Mouse (Mus musculus) layer of hippocampus, adult 9-10 months (tissue): Measurements from ENCODE around the gene Dmbx1.
A peak's percentile ranks its signal among the peaks of the same experiment; 100 is the strongest.

ENCODE experiments used
- DNase-seq: peaks from one replicate; pipeline ENCODE4 v3.0.0; 2022; ENCODE audit warnings: low spot score

The Dmbx1 gene

DNA sequence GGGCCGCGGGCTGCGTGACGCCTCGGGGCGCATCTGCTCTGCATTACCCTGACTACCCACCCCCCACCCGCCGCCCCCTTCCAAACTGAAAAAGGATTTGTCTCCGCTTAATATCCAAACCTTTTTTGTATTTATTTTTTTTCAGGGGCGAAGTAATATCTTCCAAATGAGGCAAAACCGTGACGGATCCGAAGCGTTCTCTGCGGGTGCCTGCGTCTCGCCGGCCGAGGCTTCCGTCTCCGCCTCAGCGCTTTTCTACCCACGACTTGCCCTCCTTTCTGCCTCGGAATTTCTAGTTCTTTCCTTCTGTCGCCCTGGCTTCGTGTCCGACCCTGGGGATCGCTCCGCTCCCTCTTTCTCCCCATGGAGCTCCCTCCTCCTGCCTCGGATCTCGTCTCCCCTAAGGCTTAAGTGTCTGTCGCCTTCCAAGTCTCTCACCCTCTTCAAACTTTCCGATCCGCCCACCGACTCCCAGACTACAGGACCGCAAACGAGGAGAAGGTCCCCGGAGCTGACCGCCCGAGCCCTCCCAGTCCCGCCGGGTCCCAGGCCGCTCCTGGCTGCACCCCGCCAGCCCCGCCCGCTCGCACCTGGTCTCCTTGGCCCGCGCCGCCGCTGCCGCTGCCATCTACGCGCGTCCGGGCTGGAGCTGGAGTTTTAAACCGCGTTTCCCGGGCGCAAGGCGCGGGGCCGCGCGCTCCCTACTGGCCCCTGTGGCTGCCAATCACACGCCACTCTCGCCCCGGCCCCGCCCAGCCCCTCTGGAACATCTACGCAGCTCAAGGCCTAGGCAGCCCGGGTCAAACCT lies at the start of gene Dmbx1:
Dmbx1 (minus strand) TSS at position 632 of the 808 bp plus-strand sequence.
- DNase-seq = no peak

DNA sequence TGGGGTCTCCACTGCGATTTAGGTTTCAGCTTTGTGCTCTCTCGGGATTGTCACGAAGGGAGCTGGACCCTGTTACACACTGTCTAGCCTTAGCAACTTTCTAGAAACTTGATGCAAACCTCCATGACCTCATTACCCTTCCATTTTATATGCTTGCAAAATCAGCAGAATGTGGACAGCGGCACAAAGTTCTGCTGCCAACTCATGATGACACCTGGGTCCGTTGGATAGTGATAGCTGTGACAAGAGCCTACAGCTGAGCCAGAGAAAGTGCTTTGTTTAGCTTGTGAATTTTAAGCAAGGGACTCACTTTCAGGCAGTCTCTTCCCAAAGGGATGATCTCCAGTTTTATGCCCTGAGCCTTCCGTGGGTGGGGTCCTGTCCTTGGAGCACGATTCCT lies 49.7 kb upstream of the Dmbx1 start:
- DNase-seq = no peak

DNA sequence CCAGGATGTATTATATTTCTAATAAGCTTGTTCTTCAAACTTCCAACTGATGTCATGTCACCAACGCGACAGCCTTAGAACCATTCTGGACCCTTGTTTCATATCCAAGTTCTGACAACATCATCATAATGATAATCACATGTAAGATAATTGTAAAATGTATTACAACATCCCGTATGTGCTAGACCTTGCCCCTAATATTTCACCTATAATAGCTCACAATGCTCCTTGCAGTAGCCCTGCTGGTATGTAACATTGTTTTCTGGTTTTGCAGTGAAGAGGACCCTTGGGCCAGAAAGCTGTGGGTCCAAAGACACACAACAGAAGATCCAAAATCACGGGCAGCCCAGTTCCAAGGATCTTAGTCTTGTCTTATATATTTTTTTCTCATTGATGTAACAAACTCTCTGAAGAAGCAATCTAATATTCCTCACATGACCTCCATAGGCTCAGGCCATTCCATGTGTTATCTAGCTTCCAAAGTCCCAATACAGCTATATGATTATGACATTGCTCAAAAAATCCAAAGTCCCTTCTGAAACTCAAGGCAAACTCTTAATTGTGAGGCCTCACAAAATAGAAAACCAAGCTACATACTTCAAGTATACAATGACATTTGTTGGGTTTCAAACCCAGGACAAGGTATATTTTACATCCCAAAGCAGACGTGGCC lies 48.3 kb upstream of the Dmbx1 start:
- DNase-seq = no peak

DNA sequence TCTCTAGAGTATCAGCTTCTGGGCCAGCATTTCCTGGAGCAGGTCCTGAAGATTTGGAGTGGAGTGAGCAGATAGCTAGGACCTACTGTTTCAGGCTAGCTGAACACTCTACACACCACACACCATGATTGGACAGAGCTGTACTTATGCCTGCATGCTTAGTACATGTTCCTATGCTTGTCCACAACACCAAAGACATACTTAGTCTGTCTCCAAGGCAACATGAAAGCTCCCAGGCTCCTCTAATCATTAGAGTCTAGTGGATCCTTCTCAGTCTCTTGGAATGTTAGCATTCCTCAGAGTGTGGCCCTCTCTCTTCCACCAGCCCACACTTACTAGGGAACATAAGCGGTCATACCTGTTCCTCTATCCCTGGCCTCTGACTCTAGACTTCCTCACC lies 47.7 kb upstream of the Dmbx1 start:
- no peak for DNase-seq

DNA sequence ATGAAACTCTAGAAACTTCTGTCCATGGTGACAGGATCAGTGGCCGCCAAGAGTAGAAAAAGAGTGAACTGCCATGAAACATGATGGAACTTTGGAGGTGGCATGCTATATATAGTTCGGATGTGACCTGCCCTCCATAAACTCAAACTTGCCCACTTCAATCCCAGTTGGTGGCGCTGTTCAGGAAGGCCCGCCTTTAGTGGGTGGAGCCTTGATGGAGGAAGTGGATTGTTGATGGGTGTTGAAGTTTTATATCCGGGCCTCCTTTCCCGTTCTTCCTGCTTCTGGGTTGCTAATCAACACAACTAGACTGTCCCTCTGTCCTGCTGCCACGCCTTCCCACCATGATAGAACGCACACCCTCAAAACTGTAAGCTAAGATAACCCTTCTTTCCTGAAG lies 45.2 kb upstream of the Dmbx1 start:
- no peak for DNase-seq

DNA sequence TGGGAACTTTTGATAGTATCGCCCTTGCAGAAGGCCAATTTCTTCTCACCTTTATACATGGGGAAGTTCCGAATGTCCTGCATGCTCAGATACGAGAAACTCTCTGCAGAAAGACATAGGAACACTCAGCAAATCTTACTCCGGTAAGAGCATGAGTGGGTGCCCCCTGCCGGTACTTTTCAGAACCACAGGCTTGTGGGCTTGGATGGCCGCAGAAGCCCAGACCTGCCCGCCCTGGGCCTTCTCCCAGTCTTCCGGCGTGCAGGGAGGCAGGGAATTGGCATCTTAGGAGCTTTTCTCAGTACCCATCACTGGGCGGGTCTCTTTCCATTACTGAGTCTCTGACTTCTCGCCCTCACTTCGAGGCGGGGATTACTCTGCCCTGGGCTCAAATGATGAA lies 44.4 kb upstream of the Dmbx1 start:
- peak; percentile 42 for DNase-seq

DNA sequence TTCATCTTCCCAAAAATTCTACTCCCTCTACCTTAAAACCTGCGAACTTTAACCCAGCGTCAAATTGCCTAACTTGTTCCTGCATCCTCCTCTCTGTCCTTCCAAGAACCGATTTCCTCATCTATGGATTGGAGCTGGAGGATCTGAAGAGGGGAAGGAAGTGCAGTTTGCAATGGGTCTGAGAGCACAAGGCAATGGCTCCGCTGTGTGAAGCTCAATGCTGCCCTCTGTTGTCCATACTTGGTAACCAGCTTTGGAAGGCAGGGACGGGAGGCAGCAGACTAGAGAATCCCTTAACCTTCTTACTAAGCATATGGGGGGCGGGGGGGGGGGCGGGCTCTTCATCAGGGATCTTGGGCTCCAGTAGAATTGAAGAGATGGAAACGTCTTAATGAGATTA lies 41.0 kb upstream of the Dmbx1 start:
- peak; percentile 75 for DNase-seq

DNA sequence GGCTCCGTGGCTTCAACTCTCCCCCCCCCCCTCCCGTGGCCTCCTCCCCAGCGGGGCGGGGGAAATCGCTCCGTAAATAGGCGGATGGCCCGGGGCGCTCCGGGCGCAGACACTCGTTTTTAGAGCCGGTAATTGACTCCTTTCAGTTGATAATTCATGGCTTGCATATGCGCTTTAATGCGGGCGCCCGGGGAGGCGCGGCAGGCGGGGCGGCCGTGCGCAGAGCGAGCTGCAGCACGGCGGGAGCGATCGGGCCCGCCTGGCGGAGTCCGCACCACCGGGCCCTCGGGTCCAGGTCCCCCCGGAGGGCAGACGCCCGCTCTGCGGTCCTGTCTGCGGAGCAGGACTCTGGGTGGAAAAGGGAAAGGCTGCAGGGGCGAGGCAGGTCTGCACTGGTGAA lies 39.7 kb upstream of the Dmbx1 start:
- DNase-seq = no peak

DNA sequence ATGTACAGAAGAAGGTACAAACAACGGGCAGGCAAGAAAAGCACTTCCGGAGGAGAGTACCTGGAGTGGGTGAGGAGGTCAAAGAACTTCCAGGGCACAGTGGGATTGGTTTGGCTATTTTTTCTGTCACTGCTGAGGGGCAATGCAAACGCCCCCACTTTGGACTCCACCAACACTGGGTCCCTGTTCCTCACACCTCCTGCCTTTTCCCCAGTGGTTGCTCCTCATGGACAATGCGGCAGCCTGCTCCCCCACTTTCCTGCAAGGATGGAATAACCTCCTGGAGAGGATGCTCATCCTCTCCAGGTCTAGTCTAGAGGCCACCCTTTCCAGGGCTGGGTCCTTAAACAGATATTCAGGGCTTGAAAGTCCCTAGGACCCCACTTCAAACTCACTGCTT lies 39.2 kb upstream of the Dmbx1 start:
- DNase-seq = no peak

DNA sequence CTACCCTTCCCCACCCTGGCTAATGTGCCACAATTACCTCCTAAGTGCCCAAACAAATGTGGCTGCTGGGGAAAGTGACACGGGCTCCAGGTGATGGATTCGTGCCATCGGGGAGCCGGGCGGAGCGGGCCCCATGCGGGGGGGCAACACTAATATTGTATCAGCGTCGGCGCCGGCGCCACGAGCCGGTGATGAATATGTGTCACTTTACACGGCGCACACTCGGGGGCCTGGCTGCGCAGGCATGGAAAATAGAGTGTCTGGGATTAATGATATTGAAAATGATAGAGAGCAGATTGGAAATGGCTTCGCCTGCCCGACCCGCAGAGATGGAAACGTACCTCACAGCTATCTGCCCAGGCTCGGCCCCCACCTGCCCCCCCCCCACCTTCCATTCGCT lies 32.8 kb upstream of the Dmbx1 start:
- DNase-seq = no peak

DNA sequence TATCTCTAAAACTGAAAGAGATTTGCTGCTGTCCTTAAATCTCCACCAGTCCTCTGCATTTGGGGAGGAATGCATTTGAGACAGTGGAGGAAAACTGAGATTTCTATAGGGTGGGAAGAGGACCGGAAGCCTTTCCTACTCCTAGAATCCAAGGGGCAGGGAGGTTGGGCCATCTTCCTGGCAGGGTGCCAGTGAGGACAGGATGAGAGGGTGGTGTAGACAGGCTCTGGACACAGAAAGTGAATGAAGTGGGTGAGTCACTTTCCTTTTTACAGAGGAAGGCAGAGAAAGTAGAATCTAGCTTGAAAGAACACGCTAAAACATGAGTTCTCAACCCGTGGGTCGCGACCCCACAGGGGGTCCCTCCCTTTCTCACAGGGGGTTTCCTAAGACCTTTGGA lies 24.7 kb upstream of the Dmbx1 start:
- DNase-seq = no peak

DNA sequence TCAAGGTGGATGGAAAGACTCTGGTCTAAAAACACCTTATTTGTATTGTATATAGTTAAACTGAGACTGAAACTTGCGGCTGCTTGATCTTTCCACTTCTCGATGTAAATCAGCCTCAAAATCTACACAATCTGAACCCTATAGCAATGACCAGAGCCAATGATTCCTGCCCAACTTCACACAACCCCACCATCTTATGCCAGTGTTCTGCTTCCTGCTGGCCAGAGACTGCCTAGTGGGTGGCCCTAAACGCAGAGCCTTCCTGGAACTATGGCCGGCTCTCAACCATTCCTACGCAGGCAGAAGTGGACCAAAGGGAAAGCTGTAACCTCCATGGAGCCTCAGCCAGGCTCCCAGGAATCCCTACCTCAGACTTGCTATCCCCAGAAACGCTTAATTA lies 24.0 kb upstream of the Dmbx1 start:
- no peak for DNase-seq

DNA sequence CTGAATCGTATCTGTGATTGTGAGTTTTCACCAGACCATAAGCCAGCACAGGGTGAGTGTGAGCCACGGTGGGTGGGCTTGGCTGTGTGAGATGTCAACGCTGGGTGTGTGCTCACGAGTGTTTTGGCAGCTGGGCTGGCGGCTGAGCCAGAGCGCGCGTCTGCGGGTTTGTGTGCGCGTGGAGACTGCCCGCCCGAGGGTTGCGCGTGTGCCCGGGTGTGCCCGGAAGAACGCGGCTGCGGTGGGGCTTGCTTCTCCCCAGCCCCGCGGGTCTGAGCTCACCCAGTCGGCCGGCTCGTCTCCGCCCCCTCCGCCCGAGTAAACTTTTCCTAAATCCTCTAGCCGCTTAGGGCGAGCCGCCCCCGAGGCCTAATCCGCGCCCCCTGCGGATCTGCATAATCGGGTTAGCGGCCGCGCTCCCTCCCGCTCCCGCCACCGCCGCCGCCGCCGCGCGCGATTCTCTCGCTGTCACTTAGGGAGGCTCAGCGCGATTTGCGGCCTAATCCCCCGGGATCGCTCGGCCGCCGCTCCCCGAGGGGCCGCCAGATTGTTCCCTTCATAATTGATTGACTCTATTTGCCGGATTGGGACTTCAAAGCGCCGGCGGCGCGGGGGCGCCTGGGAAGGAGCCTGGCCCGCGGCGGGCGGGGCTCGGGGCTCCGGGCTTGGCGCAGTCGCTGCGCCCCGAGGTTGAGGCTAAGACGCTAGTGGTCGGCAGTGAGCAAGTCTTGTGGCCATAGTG lies 23.1 kb upstream of the Dmbx1 start:
- no peak for DNase-seq

DNA sequence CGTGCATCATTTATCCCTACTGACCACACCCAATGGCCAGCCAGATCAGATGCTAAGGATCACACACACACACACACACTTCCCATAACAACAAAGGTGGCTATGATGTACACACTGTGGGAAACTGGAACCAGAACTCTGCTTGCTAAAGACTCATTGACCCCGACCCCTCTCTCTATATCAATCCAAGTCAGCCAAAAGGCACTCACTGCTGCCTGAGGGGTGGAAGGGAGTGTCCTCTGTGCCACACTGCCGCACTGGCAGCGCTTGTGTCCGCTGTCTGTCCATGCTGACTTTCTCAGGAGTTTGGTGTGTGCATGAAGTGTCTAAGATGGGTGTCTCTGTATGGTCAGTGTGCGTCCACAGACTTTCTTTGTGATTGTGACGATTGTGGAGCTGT lies 22.3 kb upstream of the Dmbx1 start:
- DNase-seq = no peak

DNA sequence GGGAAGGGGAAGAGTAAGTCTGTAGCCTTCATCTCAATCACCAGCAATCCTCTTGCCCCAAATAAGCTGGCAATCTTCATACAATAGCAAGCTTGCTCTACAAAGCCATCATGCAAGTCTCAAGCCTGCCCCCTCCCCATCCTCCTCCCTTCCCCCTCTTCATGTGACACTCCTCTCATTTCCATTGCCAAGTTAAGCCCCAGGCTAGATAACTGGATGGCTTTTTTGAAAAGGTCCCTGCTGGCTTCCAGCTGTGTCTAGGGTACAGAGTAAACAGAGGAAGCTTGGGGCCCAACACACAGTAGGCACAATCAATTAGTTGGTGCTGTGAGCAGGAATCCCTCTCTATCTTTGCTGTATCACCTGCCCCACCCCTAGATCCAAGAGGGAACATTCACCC lies 19.8 kb upstream of the Dmbx1 start:
- DNase-seq = no peak

DNA sequence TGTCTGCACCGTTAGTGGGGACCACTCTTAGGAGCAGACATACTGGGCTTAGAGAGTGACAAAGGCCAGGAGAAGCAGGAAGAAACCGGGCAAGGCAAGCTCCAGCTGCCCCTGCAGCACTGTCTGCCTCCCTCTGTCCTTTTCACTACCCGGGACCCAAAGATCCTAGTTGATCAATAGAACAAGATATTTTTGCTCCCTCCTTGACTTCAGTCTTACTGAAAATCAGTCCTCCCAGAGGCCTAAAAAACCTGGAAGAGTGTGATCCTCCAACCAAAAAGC lies 15.7 kb upstream of the Dmbx1 start:
- no peak for DNase-seq

DNA sequence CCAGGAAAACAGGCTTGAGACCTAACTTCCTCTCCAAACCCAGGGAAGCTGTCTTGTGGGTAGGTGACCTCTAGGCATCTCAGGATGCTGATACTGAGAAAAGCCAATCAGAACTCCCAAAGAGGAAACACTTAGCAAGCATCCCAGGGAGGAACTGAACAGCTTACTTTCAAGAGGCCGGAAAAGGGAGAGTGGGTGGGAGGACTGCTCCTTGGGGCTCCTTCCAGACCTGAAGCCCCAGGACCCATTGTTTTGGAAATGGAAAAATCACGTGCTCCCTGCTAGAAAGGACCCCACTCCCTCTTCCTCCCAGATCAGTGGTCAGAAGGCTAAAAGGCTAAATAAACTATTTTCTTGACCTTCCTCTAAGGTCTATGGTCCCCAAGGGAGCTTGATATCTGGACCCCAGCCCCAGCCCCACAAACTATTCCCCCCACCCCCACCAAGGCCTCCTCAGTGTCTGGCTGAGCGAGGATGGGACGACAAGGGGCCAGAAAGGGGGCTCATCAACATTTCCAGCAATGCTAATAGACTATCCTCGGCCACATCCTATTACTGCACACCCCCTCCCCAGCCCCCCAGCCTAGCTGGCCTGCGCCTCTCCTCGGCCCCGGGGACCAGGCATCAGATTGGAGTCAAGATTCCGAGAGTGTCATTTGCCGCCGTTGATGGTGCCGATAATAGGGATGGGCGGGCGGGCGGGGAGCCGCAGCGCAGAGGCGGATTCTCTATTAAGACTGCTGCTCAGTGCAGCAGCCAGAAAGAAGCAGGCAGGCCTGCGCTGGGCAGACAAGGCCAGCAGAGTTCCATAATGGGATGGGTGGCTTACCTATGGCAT lies 15.1 kb upstream of the Dmbx1 start:
- no peak for DNase-seq

DNA sequence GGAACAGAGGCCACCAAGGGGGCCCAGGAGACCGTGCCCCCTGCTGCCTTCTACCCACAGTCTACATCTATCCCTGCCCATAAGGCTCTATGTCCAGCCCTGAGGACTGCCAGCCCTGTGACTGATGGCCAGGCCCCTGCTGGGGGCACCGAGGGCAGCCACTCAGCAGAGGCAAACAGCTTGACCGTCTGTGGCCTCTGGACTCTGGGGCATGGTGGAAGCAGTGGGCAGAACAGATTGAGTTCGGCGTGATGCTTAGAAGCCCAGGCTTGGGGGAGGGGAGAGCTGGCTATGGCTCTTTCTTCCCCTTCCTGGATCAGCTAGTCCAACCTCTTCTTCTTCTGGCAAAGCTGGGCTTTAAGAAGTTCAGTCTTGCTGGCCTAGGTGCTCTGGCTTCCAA lies 13.8 kb upstream of the Dmbx1 start:
- DNase-seq = no peak

DNA sequence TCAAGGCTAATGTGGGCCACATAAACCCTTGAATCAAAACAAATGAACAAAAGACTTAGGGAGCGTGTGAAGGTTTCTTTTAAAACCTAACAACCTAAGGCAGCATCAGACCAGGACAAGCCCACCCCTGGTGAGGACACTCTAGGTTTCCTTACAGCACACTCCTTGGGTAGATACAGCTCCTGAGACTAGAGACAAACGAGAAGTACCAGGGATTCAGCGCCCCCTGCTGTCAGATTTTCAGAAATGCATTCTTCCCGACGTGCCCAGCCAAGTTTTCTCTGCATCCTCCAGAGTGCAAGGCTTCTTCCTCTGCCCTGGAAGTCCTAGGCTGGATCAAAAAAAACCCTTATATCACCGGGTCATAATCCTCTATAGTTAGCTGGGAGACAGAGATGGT lies 13.0 kb upstream of the Dmbx1 start:
- no peak for DNase-seq

DNA sequence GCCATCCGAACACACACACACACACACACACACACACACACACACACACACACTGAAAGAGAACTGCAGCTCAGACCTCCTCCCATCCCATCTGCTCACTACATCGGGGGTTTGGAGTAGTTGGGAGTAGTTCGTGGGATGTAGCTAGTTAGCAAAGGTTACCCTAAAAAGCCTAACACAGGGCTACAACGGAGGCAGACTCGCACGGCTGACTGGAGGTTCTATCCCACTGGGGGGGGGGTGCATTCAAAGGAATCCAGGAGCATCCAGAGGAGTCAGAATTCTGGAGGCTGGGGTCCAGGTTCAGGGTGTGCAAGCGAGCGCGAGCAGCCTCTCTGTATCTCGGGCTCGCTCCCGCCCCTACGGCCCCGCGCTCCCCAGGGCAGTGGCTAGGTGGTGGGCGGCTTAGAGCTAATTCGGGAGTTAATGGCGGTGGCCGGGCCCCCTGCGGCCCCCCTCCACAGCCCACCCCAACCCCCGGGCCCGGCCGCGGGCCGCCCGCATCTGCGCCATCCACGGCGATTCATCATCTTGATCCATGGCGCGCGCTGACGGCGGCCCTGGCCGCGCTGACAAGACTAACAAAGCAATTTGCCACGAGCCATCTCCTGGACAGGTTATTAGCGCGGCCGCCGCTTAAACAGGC lies 4.1 kb upstream of the Dmbx1 start:
- no peak for DNase-seq

DNA sequence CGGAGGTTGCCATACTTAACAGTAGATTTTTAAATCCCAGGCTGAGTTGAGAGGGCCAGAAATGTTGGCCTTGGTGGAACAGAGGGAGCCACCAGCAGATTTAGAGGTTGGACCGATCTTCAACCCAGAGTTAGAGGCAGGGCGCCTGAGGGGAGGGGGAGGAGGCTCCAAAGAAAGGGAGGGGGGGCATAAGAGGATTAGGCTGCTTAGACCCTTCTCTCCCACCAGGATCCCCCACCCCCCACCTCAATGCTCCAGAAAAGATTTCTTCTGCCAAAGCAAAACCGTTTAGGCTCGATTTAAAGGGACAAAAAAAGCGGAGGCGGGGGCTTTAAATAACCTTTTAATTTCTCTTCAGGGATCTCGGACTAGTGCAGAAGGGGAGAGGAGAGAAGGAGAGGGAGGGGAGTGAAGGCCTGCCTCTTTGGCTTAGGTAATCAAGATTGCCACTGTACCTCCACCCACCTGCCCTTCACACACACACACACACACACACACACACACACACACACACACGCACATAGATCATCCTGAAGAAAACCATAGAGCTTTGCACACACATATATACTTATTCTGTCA lies 1.6 kb upstream of the Dmbx1 start:
- no peak for DNase-seq

DNA sequence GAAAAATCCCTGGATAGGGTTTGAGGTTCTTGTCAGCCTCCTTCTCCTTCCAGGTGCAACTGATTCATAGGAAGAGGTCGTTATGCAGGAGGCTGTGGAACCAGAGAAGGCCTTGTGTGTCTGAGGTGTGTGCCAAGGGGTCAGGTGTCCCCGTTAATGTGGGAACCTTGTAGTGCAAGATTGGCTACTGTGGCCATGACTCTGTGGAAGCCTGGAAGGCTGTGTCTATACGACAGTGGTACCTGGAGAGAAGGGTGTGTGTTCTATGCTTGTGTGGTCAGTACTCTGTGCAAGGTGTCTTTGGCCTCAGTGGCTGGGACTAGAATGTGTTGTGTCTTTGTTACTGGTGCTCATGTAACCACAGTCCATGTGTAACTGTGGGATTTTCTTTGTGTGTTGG lies 955 bp upstream of the Dmbx1 start:
- no peak for DNase-seq
